Mouse (Mus musculus): ENCODE results near the gene Mtcl1. TPM values are rescaled to one million over a fixed set of nuclear protein-coding genes. Genes with fewer than 3 reads are reported as not detected.

Mtcl1 gene
- polyA plus RNA-seq, 1 experiment: 91.0 TPM

GRCm38 (mm10) chr17:66341670-66342069, 107.9 kb downstream of the Mtcl1 start:
- Histone ChIP-seq H3K9ac (ENCODE audit: low read depth, poor library complexity, severe bottlenecking) (no peak overlapping the region), H3K9me3 (replicated peaks; ENCODE audit: control insufficient read depth, insufficient read depth, low read length, poor library complexity, severe bottlenecking) (no peaks in the 10 kb centered on the region), H3K4me3 (ENCODE audit: low read depth, low read length) (no peak overlapping the region), H3K27me3 (ENCODE audit: control insufficient read depth, insufficient read depth, low read length, poor library complexity, severe bottlenecking) (no peaks in the 10 kb centered on the region), H3K27ac (ENCODE audit: insufficient read depth, low read length) (no peak overlapping the region), H3K4me1 (ENCODE audit: control insufficient read depth, insufficient read depth, low read length) (peaks cover 12% of the 10 kb centered on the region), H3K36me3 (ENCODE audit: control insufficient read depth, insufficient read depth, low read length, poor library complexity, severe bottlenecking) (0 out of 2 replicates have a peak, but pooled peaks cover 2% of the 10 kb centered on the region)
- no peak for TF ChIP-seq EP300 (IDR thresholded peaks at IDR 0.05; ENCODE audit: insufficient read depth, low read depth, low read length)
- TF ChIP-seq CTCF (IDR thresholded peaks at IDR 0.05; ENCODE audit: low read depth, low read length): no peak
- no peak for TF ChIP-seq POLR2A (IDR thresholded peaks at IDR 0.05; ENCODE audit: insufficient read depth, low read length)

DNA sequence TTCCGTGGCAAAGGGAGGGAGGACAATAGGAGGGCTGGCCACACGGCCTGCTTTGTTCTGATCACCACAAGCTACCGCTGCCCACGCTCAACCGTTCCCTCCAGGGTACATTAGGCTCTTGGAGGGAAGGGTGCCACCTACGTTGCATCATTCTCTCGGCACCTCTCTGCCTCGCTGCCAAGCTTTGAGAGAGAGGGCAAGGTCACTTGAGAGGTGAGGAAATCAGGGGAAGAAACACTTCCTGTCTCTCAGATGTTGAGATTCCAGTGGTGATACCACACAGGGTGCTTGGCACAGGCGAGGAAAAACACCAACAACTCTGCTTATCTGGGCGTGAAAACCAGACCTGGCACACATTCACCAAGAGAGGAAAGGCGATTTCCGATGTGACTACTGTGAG, 108.8 kb downstream of the Mtcl1 start:
- Histone ChIP-seq H3K9me3 (replicated peaks; ENCODE audit: control insufficient read depth, insufficient read depth, low read length, poor library complexity, severe bottlenecking) (no peaks in the 10 kb centered on the region), H3K9ac (ENCODE audit: low read depth, poor library complexity, severe bottlenecking) (no peak overlapping the region), H3K27ac (ENCODE audit: insufficient read depth, low read length) (no peak overlapping the region), H3K4me1 (ENCODE audit: control insufficient read depth, insufficient read depth, low read length) (peaks cover 12% of the 10 kb centered on the region), H3K27me3 (ENCODE audit: control insufficient read depth, insufficient read depth, low read length, poor library complexity, severe bottlenecking) (no peaks in the 10 kb centered on the region), H3K4me3 (ENCODE audit: low read depth, low read length) (no peak overlapping the region), H3K36me3 (ENCODE audit: control insufficient read depth, insufficient read depth, low read length, poor library complexity, severe bottlenecking) (0 out of 2 replicates have a peak, but pooled peaks cover 1% of the 10 kb centered on the region)
- TF ChIP-seq CTCF (IDR thresholded peaks at IDR 0.05; ENCODE audit: low read depth, low read length): no peak
- no peak for TF ChIP-seq POLR2A (IDR thresholded peaks at IDR 0.05; ENCODE audit: insufficient read depth, low read length)
- TF ChIP-seq EP300 (IDR thresholded peaks at IDR 0.05; ENCODE audit: insufficient read depth, low read depth, low read length): no peak

GRCm38 (mm10) chr17:66337929-66338328, 111.6 kb downstream of the Mtcl1 start:
- Histone ChIP-seq H3K4me3 (ENCODE audit: low read depth, low read length) (no peak overlapping the region), H3K36me3 (ENCODE audit: control insufficient read depth, insufficient read depth, low read length, poor library complexity, severe bottlenecking) (no peaks in the 10 kb centered on the region), H3K9me3 (replicated peaks; ENCODE audit: control insufficient read depth, insufficient read depth, low read length, poor library complexity, severe bottlenecking) (no peaks in the 10 kb centered on the region), H3K27me3 (ENCODE audit: control insufficient read depth, insufficient read depth, low read length, poor library complexity, severe bottlenecking) (no peaks in the 10 kb centered on the region), H3K4me1 (ENCODE audit: control insufficient read depth, insufficient read depth, low read length) (peaks cover 12% of the 10 kb centered on the region), H3K27ac (ENCODE audit: insufficient read depth, low read length) (no peak overlapping the region), H3K9ac (ENCODE audit: low read depth, poor library complexity, severe bottlenecking) (no peak overlapping the region)
- no peak for TF ChIP-seq EP300 (IDR thresholded peaks at IDR 0.05; ENCODE audit: insufficient read depth, low read depth, low read length)
- TF ChIP-seq CTCF (IDR thresholded peaks at IDR 0.05; ENCODE audit: low read depth, low read length): no peak
- TF ChIP-seq POLR2A (IDR thresholded peaks at IDR 0.05; ENCODE audit: insufficient read depth, low read length): no peak

GRCm38 (mm10) chr17:66335568-66335967, 114.0 kb downstream of the Mtcl1 start:
- Histone ChIP-seq H3K36me3 (ENCODE audit: control insufficient read depth, insufficient read depth, low read length, poor library complexity, severe bottlenecking) (no peaks in the 10 kb centered on the region), H3K27me3 (ENCODE audit: control insufficient read depth, insufficient read depth, low read length, poor library complexity, severe bottlenecking) (no peaks in the 10 kb centered on the region), H3K9ac (ENCODE audit: low read depth, poor library complexity, severe bottlenecking) (no peak overlapping the region), H3K9me3 (replicated peaks; ENCODE audit: control insufficient read depth, insufficient read depth, low read length, poor library complexity, severe bottlenecking) (no peaks in the 10 kb centered on the region), H3K27ac (ENCODE audit: insufficient read depth, low read length) (no peak overlapping the region), H3K4me1 (ENCODE audit: control insufficient read depth, insufficient read depth, low read length) (peaks cover 12% of the 10 kb centered on the region), H3K4me3 (ENCODE audit: low read depth, low read length) (no peak overlapping the region)
- TF ChIP-seq EP300 (IDR thresholded peaks at IDR 0.05; ENCODE audit: insufficient read depth, low read depth, low read length) (0 out of 2 replicates have a peak, but pooled peaks have one; percentile 11), POLR2A (IDR thresholded peaks at IDR 0.05; ENCODE audit: insufficient read depth, low read length) (no peak), CTCF (IDR thresholded peaks at IDR 0.05; ENCODE audit: low read depth, low read length) (no peak)

GRCm38 (mm10) chr17:66334894-66335293, 114.7 kb downstream of the Mtcl1 start:
- H3K9me3 ChIP-seq (replicated peaks; ENCODE audit: control insufficient read depth, insufficient read depth, low read length, poor library complexity, severe bottlenecking): no peaks in the 10 kb centered on the region
- peaks cover 7% of the 10 kb centered on the region for H3K4me1 ChIP-seq (ENCODE audit: control insufficient read depth, insufficient read depth, low read length)
- H3K9ac ChIP-seq (ENCODE audit: low read depth, poor library complexity, severe bottlenecking): no peak overlapping the region
- H3K27ac ChIP-seq (ENCODE audit: insufficient read depth, low read length): no peak overlapping the region
- H3K4me3 ChIP-seq (ENCODE audit: low read depth, low read length): no peak overlapping the region
- H3K36me3 ChIP-seq (ENCODE audit: control insufficient read depth, insufficient read depth, low read length, poor library complexity, severe bottlenecking): no peaks in the 10 kb centered on the region
- no peaks in the 10 kb centered on the region for H3K27me3 ChIP-seq (ENCODE audit: control insufficient read depth, insufficient read depth, low read length, poor library complexity, severe bottlenecking)
- TF ChIP-seq EP300 (IDR thresholded peaks at IDR 0.05; ENCODE audit: insufficient read depth, low read depth, low read length) (no peak), POLR2A (IDR thresholded peaks at IDR 0.05; ENCODE audit: insufficient read depth, low read length) (no peak), CTCF (IDR thresholded peaks at IDR 0.05; ENCODE audit: low read depth, low read length) (no peak)

GRCm38 (mm10) chr17:66331207-66331606, 118.3 kb downstream of the Mtcl1 start:
- Histone ChIP-seq H3K9ac (ENCODE audit: low read depth, poor library complexity, severe bottlenecking) (no peak overlapping the region), H3K4me3 (ENCODE audit: low read depth, low read length) (no peak overlapping the region), H3K9me3 (replicated peaks; ENCODE audit: control insufficient read depth, insufficient read depth, low read length, poor library complexity, severe bottlenecking) (no peaks in the 10 kb centered on the region), H3K36me3 (ENCODE audit: control insufficient read depth, insufficient read depth, low read length, poor library complexity, severe bottlenecking) (no peaks in the 10 kb centered on the region), H3K4me1 (ENCODE audit: control insufficient read depth, insufficient read depth, low read length) (peaks cover 2% of the 10 kb centered on the region), H3K27me3 (ENCODE audit: control insufficient read depth, insufficient read depth, low read length, poor library complexity, severe bottlenecking) (no peaks in the 10 kb centered on the region), H3K27ac (ENCODE audit: insufficient read depth, low read length) (no peak overlapping the region)
- TF ChIP-seq CTCF (IDR thresholded peaks at IDR 0.05; ENCODE audit: low read depth, low read length) (no peak), EP300 (IDR thresholded peaks at IDR 0.05; ENCODE audit: insufficient read depth, low read depth, low read length) (no peak), POLR2A (IDR thresholded peaks at IDR 0.05; ENCODE audit: insufficient read depth, low read length) (no peak)

Measured in ES-Bruce4 (cell line).